Mouse (Mus musculus) cerebral cortex, adult 2 months (tissue): Measurements from ENCODE around the gene E430018J23Rik.

Experiments
- WGBS: fragments of 180-500 bp; shearing (Covaris S2); methylation state at CpG from one replicate; pipeline ENCODE4 v1.1.7; 2018; 5-methylcytosine and 5-hydroxymethylcytosine counted together

Gene E430018J23Rik

GRCm38 (mm10) chr7:127341356-127341755 is 52.1 kb downstream of the E430018J23Rik start:
- WGBS, result 94% methylated on average over 8 of the region's 8 CpGs
